Mouse (Mus musculus): ENCODE results near the gene Fance. TPM values are rescaled to one million over a fixed set of nuclear protein-coding genes. Genes with fewer than 3 reads are reported as not detected.
A peak's percentile ranks its signal among the peaks of the same experiment; 100 is the strongest.

Gene Fance
- polyA plus RNA-seq, 1 experiment: 12.1 TPM

DNA sequence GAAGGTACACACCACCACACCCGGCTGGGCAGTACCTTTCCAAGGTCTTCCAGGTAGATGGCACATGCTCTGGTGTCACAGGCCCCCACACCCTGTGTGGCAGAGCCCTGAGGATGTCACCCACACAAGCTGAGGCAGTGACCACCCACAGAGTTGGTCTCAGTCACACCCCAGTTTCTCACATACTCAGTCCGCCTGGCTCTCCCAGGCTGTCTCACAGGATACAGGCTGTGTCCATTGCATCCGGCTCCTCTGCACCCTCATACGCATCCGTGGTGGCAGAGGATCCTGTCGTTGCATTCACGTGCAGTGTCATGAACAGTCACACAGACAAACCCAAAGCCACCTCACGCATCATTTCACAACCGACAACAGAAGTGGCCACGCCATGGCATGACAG lies 34.0 kb downstream of the Fance start:
- Histone ChIP-seq H3K4me3 (ENCODE audit: insufficient read depth, low read depth, low read length) (no peak overlapping the region), H3K36me3 (ENCODE audit: control insufficient read depth, insufficient read depth, low read length) (no peaks in the 10 kb centered on the region), H3K27ac (ENCODE audit: insufficient read depth, low read depth, low read length) (no peak overlapping the region), H3K27me3 (replicated peaks; ENCODE audit: control insufficient read depth, insufficient read depth, low read length) (no peaks in the 10 kb centered on the region), H3K4me1 (ENCODE audit: control insufficient read depth, insufficient read depth, low read length) (peaks cover 9% of the 10 kb centered on the region; the same call in 1 of the 2 replicates)
- WGBS: 69% methylated on average over 10 of the region's 10 CpGs
- no peak for DNase-seq
- TF ChIP-seq CTCF (conservative IDR thresholded peaks at IDR 0.05; ENCODE audit: insufficient read depth, insufficient read length, low read depth, low read length) (no peak), POLR2A (IDR thresholded peaks at IDR 0.05; ENCODE audit: low read depth, low read length) (no peak)

DNA sequence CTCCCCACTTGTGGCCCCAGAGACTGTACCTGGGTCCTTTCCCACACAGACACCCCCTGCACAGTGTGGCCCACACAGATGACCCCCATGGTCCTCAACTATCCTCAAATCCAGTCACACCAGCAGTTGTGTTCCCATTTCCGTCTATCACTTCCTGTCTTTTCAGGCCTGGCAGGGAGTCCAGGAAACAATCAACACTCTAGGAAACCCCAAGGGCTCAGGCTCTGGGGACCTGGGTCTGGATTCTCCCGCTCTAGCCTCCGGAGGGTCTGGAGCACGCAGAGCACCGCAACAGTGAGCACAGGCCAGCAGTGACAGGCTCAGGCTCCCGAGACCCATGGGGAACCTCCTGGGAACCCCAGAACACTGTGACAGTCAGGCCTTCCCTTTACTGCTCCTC lies 34.9 kb downstream of the Fance start:
- 48% methylated on average over 6 of the region's 6 CpGs for WGBS
- Histone ChIP-seq H3K4me3 (ENCODE audit: insufficient read depth, low read depth, low read length) (0 out of 2 replicates have a peak overlapping the region, but pooled peaks have one; percentile 7), H3K4me1 (ENCODE audit: control insufficient read depth, insufficient read depth, low read length) (peaks cover 7% of the 10 kb centered on the region; the same call in 1 of the 2 replicates), H3K27me3 (replicated peaks; ENCODE audit: control insufficient read depth, insufficient read depth, low read length) (no peaks in the 10 kb centered on the region), H3K36me3 (ENCODE audit: control insufficient read depth, insufficient read depth, low read length) (no peaks in the 10 kb centered on the region), H3K27ac (ENCODE audit: insufficient read depth, low read depth, low read length) (peak overlapping the region; percentile 1; the same call in 1 of the 2 replicates)
- no peak for DNase-seq
- TF ChIP-seq CTCF (conservative IDR thresholded peaks at IDR 0.05; ENCODE audit: insufficient read depth, insufficient read length, low read depth, low read length): no peak
- no peak for TF ChIP-seq POLR2A (IDR thresholded peaks at IDR 0.05; ENCODE audit: low read depth, low read length)

DNA sequence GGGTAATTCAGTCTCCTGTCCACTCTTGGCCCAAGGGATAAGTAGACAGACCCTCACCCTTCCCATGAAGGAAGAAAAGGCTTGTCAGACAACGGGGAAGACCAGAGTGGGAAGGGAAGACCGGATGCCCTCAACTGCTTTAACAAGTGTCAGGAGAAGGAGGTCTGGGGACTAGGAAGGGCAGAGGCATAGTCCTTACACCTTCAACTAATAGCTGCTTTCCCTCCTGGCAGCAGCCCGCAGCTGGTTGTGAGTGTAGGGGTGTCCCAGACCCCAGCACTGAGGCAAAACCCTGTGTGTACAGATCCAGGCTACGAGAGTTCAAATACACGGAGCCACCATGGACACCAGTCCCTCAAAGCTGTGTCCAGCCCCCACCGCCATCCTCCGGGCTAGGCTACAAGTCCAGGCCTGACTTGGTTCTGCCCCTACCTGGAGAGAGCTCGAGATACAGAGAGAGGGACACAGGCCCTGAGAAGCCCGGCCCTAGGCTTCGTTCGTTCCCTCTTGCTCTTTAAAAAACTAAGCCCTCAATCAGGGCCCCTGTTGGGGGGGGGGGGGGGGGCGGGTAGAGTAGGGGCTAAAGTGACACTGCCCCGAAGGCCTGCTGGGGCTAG lies 36.1 kb downstream of the Fance start:
- Histone ChIP-seq H3K4me1 (ENCODE audit: control insufficient read depth, insufficient read depth, low read length) (peaks cover 7% of the 10 kb centered on the region; the same call in 1 of the 2 replicates), H3K4me3 (ENCODE audit: insufficient read depth, low read depth, low read length) (peak overlapping the region; percentile 75), H3K36me3 (ENCODE audit: control insufficient read depth, insufficient read depth, low read length) (no peaks in the 10 kb centered on the region), H3K27ac (ENCODE audit: insufficient read depth, low read depth, low read length) (peak overlapping the region; percentile 72; the same call in 1 of the 2 replicates), H3K27me3 (replicated peaks; ENCODE audit: control insufficient read depth, insufficient read depth, low read length) (no peaks in the 10 kb centered on the region)
- DNase-seq: no peak
- TF ChIP-seq CTCF (conservative IDR thresholded peaks at IDR 0.05; ENCODE audit: insufficient read depth, insufficient read length, low read depth, low read length) (no peak), POLR2A (IDR thresholded peaks at IDR 0.05; ENCODE audit: low read depth, low read length) (no peak)
- WGBS: 22% methylated on average over 13 of the region's 13 CpGs

DNA sequence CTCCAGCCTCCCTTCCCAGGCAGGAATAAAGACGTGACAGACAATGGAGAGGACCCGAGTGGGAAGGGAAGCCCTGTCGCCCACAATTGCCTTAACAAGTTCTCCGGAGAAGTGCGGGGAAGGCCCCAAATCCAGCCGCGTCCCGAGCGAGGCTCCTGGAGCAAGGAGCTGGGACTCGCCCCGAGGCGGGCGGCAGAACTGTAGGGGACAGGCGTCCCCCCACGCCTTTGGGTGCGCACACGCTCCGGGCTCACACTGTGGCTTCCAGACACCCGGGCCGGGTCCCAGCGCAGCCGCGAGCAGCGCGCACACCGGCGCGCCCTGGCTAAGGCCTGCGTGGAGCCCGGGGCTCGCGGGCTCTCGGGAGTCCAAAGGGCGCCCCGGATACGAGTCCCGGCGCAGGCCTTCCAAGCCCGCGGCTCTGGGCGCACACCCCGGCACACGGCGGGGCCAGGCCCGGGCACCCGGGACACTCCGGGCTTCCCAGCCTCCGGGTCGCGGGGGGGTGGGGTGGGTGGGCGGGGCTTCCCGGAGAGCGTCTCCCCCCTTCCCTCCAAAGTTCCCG lies 36.7 kb downstream of the Fance start:
- peak overlapping the region; percentile 75 for H3K4me3 ChIP-seq (ENCODE audit: insufficient read depth, low read depth, low read length)
- H3K4me1 ChIP-seq (ENCODE audit: control insufficient read depth, insufficient read depth, low read length): peaks cover 7% of the 10 kb centered on the region; the same call in 1 of the 2 replicates
- DNase-seq: peak; percentile 85
- no peaks in the 10 kb centered on the region for H3K36me3 ChIP-seq (ENCODE audit: control insufficient read depth, insufficient read depth, low read length)
- H3K27me3 ChIP-seq (replicated peaks; ENCODE audit: control insufficient read depth, insufficient read depth, low read length): no peaks in the 10 kb centered on the region
- no peak for TF ChIP-seq POLR2A (IDR thresholded peaks at IDR 0.05; ENCODE audit: low read depth, low read length)
- no peak for TF ChIP-seq CTCF (conservative IDR thresholded peaks at IDR 0.05; ENCODE audit: insufficient read depth, insufficient read length, low read depth, low read length)
- H3K27ac ChIP-seq (ENCODE audit: insufficient read depth, low read depth, low read length): peak overlapping the region; percentile 88
- WGBS: 1% methylated on average over 50 of the region's 54 CpGs

DNA sequence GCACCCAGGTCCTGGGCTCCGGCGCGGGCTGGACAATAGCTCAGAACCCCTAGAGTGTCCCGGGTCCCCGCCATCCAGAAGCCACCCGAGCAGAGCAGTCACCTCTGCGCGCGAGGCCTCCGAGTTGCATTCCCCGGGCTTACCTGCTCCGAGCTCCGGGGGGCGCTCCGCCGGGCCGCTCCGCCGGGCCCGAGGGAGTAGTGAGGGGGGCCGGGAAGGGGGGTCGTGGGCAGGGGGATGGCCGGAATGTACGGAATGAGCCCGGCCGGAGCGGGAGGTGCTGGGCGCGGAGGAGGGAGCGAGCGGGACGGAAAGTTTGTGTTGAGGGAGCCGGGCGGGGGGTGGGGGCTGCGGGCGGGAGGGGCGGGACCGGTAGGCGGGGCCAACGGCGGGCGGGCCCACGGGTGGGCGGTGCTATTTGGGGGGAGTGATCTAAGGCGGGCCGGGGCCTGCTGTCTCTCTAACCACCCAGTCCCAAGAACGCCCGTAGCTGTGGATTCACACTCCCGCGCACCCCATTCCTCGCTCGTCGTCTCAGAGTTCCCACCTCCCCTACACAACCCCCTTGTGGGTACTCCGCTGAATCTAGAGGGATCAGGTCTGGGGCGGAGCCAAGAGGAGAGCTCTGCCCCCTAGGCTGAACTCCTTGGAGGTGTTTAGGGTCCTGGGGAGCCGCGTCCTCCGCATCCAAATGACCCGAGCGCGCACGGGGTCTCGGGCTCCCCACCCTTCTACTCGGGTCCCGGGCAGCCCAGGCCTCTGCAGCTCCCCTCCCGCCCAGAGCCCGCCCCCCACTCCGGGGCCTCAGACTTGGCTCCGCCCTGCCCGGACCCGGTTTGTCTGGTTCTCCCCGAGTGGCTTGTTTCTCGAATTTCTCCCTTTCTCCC lies 37.4 kb downstream of the Fance start, which contains the start of gene Tead3:
Tead3 (minus strand) TSS at position 352 of the 887 bp plus-strand sequence.
- Histone ChIP-seq H3K27ac (ENCODE audit: insufficient read depth, low read depth, low read length) (peak within 1 kb of the TSS; percentile 88), H3K27me3 (replicated peaks; ENCODE audit: control insufficient read depth, insufficient read depth, low read length) (no peaks in the 10 kb centered on the region), H3K36me3 (ENCODE audit: control insufficient read depth, insufficient read depth, low read length) (no peaks in the 10 kb centered on the region), H3K4me3 (ENCODE audit: insufficient read depth, low read depth, low read length) (peak within 1 kb of the TSS; percentile 75), H3K4me1 (ENCODE audit: control insufficient read depth, insufficient read depth, low read length) (peaks cover 7% of the 10 kb centered on the region; the same call in 1 of the 2 replicates)
- DNase-seq: peak; percentile 83
- 2% methylated on average over 65 of the region's 73 CpGs for WGBS
- TF ChIP-seq POLR2A (IDR thresholded peaks at IDR 0.05; ENCODE audit: low read depth, low read length): peak; percentile 43
- no peak for TF ChIP-seq CTCF (conservative IDR thresholded peaks at IDR 0.05; ENCODE audit: insufficient read depth, insufficient read length, low read depth, low read length)

DNA sequence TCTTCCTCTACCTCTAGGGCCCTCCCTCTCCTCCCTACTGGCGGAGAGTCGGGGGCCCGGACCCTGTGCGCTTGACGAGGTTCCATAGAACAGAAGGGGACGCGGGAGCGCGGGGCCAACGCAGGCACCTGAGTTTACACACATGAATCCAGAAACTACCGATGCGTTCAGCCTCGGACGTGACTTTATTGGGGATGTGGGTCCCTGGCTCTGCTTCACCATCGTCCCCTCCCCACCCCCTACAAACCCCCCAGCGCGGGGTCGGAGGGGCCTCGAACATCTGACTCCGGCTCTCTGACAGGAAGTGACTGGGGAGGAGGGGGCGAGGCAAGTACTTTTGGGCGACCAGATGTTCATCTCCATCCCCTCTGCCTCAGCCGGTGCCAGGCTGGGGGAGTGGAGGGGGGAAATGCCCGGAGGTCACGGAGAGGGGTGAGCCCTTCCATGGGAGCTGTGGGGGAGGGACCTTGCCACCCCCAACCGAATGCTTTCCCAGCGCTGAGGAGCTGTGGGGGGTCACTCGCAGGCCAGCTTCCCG lies 38.1 kb downstream of the Fance start:
- H3K36me3 ChIP-seq (ENCODE audit: control insufficient read depth, insufficient read depth, low read length): no peaks in the 10 kb centered on the region
- no peak for TF ChIP-seq POLR2A (IDR thresholded peaks at IDR 0.05; ENCODE audit: low read depth, low read length)
- TF ChIP-seq CTCF (conservative IDR thresholded peaks at IDR 0.05; ENCODE audit: insufficient read depth, insufficient read length, low read depth, low read length): no peak
- peak overlapping the region; percentile 40; the same call in 1 of the 2 replicates for H3K27ac ChIP-seq (ENCODE audit: insufficient read depth, low read depth, low read length)
- no peaks in the 10 kb centered on the region for H3K27me3 ChIP-seq (replicated peaks; ENCODE audit: control insufficient read depth, insufficient read depth, low read length)
- H3K4me1 ChIP-seq (ENCODE audit: control insufficient read depth, insufficient read depth, low read length): peaks cover 7% of the 10 kb centered on the region; the same call in 1 of the 2 replicates
- H3K4me3 ChIP-seq (ENCODE audit: insufficient read depth, low read depth, low read length): peak overlapping the region; percentile 75
- no peak for DNase-seq
- 5% methylated on average over 29 of the region's 29 CpGs for WGBS

All from kidney, adult 2 months (tissue).